Mouse (Mus musculus) bone marrow macrophage, adult 2 months (primary cell): ENCODE results near the gene Nrxn1.

Experiments used
- CTCF ChIP-seq: IDR thresholded peaks from 2 replicates; pipeline ENCODE4 v1.5.1; 2012; ENCODE audit warnings: low read depth, mild to moderate bottlenecking, low read length, moderate library complexity
- POLR2A ChIP-seq: IDR thresholded peaks from 2 replicates; pipeline ENCODE4 v1.6.1; 2012; ENCODE audit warnings: mild to moderate bottlenecking, low read depth, low read length, borderline replicate concordance

DNA sequence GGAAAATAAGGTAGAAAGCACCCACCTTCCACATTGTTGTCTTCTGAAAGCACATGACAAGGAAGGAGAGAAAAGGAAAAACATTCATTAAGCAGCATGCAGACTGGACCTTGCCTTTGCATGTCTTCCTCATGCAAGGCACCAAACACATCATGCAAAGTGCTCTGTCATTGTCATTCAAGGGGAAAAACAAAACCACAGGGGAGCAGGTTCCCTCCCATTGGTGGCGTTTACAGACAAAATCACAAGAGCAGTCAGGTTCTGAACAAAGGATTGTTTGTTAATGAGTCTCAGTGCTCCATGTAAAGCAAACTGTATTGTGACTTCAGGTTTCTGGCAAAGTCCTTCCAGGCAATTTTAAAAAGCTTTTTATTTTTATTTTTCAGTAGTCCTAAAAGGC, 97.4 kb downstream of the Nrxn1 start:
- TF ChIP-seq POLR2A (no peak), CTCF (no peak)
